Mouse (Mus musculus): ENCODE results near the gene Por. TPM values are rescaled to one million over a fixed set of nuclear protein-coding genes. Genes with fewer than 3 reads are reported as not detected.

Gene Por
- total and polyA plus RNA-seq, 3 experiments, result 40.3 to 64.4 TPM; not detected in 1

DNA sequence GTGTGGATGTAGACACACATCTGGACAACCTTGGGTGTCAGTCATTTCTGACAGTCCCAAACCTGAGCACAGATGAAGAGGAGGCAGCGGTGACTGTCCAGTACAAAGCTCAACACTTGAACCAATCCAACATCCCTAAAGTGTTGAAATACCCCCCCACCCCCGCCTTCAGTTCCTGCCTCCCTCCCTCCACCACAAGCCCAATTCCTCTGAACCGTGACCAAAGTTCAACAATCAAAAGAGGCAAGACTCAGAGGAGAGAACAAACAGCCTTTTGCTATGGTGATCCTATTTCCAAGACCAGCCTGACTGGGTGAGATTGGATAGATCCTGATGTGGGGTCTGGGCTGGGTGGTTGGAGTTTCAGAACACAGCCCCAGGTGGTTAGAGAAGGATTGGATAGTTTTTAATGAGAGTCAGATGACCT lies 4.5 kb downstream of the Por start:
- Histone ChIP-seq H3K9me3 (replicated peaks; ENCODE audit: insufficient read depth, low read length) (no peaks in the 10 kb centered on the region), H3K36me3 (ENCODE audit: control insufficient read depth in 1 of 2, insufficient read depth in 2 of 2, low read length in 2 of 2) (no peaks in the 10 kb centered on the region), H3K4me1 (ENCODE audit: control insufficient read depth in 1 of 2, insufficient read depth in 2 of 2, low read length in 2 of 2) (peaks cover 0 to 8% of the 10 kb centered on the region in 2 experiments; a peak in 1 of 4 replicates), H3K9ac (ENCODE audit: control insufficient read depth, low read depth, low read length, poor library complexity, severe bottlenecking) (no peak overlapping the region), H3K27me3 (ENCODE audit: control insufficient read depth in 1 of 2, insufficient read depth in 2 of 2, low read length in 2 of 2) (no peaks in the 10 kb centered on the region), H3K27ac (ENCODE audit: control insufficient read depth, low read depth, low read length) (no peak overlapping the region), H3K4me3 (ENCODE audit: control insufficient read depth in 1 of 2, insufficient read depth in 1 of 2, low read depth in 2 of 2, low read length in 2 of 2) (no peak overlapping the region), H3K79me2 (ENCODE audit: control insufficient read depth, insufficient read depth, low read length, poor library complexity) (no peaks in the 10 kb centered on the region)
- DNase-seq (ENCODE audit: low read depth, low spot score), result no peak
- TF ChIP-seq ZNF384 (IDR thresholded peaks at IDR 0.05; ENCODE audit: low read depth, low read length) (no peak), MYB (IDR thresholded peaks at IDR 0.05; ENCODE audit: low read depth, low read length) (no peak), EP300 (IDR thresholded peaks at IDR 0.05; ENCODE audit: low read depth in 1 of 2, low read length in 2 of 2) (no peak), TCF12 (IDR thresholded peaks at IDR 0.05; ENCODE audit: low read depth, low read length) (no peak)

DNA sequence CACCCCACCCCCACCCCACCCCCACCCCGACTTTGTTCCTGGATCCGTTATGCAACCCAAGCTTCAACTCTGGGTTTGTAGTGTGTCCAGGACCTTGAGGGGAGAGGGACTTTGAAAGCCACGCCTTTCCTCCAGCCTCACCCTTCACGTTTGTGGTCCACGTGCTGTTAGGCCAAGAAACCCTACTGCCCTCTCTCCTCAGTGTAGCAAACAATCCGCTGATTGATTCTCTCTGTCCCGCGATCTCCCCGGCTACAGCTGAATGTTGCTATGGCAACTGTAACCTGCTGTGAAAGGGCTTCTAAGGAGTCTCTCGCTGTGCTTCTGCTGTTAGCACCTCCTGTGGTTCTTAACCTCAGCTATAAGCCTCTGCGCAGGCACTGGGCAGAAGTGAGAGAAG lies 5.0 kb downstream of the Por start:
- Histone ChIP-seq H3K9ac (ENCODE audit: control insufficient read depth, low read depth, low read length, poor library complexity, severe bottlenecking) (no peak overlapping the region), H3K79me2 (ENCODE audit: control insufficient read depth, insufficient read depth, low read length, poor library complexity) (no peaks in the 10 kb centered on the region), H3K9me3 (replicated peaks; ENCODE audit: insufficient read depth, low read length) (no peaks in the 10 kb centered on the region), H3K4me1 (ENCODE audit: control insufficient read depth in 1 of 2, insufficient read depth in 2 of 2, low read length in 2 of 2) (peaks cover 0 to 8% of the 10 kb centered on the region in 2 experiments; a peak in 1 of 4 replicates), H3K27me3 (ENCODE audit: control insufficient read depth in 1 of 2, insufficient read depth in 2 of 2, low read length in 2 of 2) (no peaks in the 10 kb centered on the region), H3K4me3 (ENCODE audit: control insufficient read depth in 1 of 2, insufficient read depth in 1 of 2, low read depth in 2 of 2, low read length in 2 of 2) (no peak overlapping the region), H3K36me3 (ENCODE audit: control insufficient read depth in 1 of 2, insufficient read depth in 2 of 2, low read length in 2 of 2) (no peaks in the 10 kb centered on the region), H3K27ac (ENCODE audit: control insufficient read depth, low read depth, low read length) (no peak overlapping the region)
- TF ChIP-seq ETS1 (IDR thresholded peaks at IDR 0.05; ENCODE audit: low read depth, low read length) (no peak), UBTF (IDR thresholded peaks at IDR 0.05; ENCODE audit: borderline replicate concordance, insufficient read depth, low read depth, low read length) (no peak), TAL1 (IDR thresholded peaks at IDR 0.05; ENCODE audit: low read length) (no peak), POLR2AphosphoS5 (IDR thresholded peaks at IDR 0.05; ENCODE audit: borderline replicate concordance, low read depth, low read length) (no peak), MAFK (IDR thresholded peaks at IDR 0.05; ENCODE audit: borderline replicate concordance, low read depth, low read length) (no peak), HCFC1 (IDR thresholded peaks at IDR 0.05; ENCODE audit: low read depth, low read length) (no peak), BHLHE40 (IDR thresholded peaks at IDR 0.05; ENCODE audit: borderline replicate concordance, low read depth, low read length) (no peak), MAX (IDR thresholded peaks at IDR 0.05; ENCODE audit: low read length) (no peak), EP300 (IDR thresholded peaks at IDR 0.05; ENCODE audit: low read depth in 1 of 2, low read length in 2 of 2) (no peak), USF2 (IDR thresholded peaks at IDR 0.05; ENCODE audit: borderline replicate concordance in 1 of 2, insufficient read depth in 1 of 2, low read depth in 1 of 2, low read length in 2 of 2) (no peak), CHD2 (IDR thresholded peaks at IDR 0.05; ENCODE audit: low read length) (no peak), GATA1 (IDR thresholded peaks at IDR 0.05; ENCODE audit: low read depth, low read length) (no peak), POLR2A (IDR thresholded peaks at IDR 0.05; ENCODE audit: control insufficient read depth in 1 of 2, insufficient read depth in 1 of 2, low read depth in 1 of 2, low read length in 2 of 2, poor library complexity in 1 of 2) (no peak), MYC (IDR thresholded peaks at IDR 0.05; ENCODE audit: low read depth, low read length) (no peak), KAT2A (conservative IDR thresholded peaks at IDR 0.05; ENCODE audit: low read depth, low read length) (no peak)
- no peak for DNase-seq (ENCODE audit: low read depth, low spot score)
